Mouse (Mus musculus) kidney, adult 2 months (tissue): Measurements from ENCODE around the gene Vwa7.

Experiments
- CTCF ChIP-seq: fragments of 200-500 bp; conservative IDR thresholded peaks from 2 replicates; pipeline ENCODE4 v1.5.1; 2011; ENCODE audit warnings: low read depth, mild to moderate bottlenecking, control low read depth, low read length, moderate library complexity, mixed read lengths; ENCODE audit not compliant: insufficient read depth, insufficient read length
- POLR2A ChIP-seq: fragments of 200-500 bp; IDR thresholded peaks from one replicate; pipeline ENCODE4 v1.6.1; 2011; ENCODE audit warnings: low read depth, low read length, control low read depth

DNA sequence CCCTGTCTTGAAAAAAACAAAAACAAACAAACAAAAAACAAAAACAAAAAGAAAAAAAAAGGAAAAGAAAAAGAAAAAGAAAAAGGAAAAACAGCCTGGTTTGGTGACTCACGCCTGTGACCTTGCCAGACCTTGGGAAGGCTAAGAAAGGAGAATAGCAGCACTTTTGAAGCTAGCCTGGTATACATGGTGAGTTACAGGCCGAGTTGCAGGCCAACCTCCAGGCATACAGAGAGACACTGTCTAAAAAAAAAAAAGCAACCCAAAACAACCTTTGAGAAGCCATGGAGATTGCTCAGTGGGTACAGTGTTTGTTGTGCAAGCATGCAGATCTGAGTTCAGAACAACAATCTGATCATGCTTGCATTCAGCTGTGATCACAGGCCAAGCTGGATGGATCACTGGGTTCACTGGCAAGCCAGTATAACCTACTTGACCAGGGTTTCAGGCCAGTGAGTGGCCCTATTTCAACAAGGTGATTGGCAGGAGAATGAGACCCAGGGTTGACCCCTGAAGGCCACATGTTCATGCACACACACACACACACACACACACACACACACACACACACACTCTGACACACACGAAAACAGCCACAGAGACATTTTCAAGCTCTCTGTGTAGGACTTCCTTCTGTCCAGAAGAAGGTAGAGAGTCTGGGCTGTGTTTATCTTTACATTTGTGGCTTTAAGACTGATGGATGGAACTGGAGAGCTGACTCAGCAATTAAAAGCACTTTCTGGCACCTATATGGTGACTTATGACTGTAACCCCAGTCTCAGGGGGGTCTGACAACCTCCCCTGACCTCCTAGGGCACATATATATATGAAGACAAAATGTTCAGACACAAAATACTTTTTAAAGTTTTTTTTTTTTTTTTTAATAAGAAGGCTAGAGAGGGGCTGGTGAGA is 40.5 kb upstream of the Vwa7 start:
- TF ChIP-seq POLR2A (no peak), CTCF (no peak)
